Mouse (Mus musculus) kidney, adult 2 months (tissue): ENCODE results near the gene Ambra1.

ENCODE experiments used
- CTCF ChIP-seq: fragments of 200-500 bp; conservative IDR thresholded peaks from 2 replicates; pipeline ENCODE4 v1.5.1; 2011; ENCODE audit warnings: low read depth, mild to moderate bottlenecking, control low read depth, low read length, moderate library complexity, mixed read lengths; ENCODE audit not compliant: insufficient read depth, insufficient read length
- POLR2A ChIP-seq: fragments of 200-500 bp; IDR thresholded peaks from one replicate; pipeline ENCODE4 v1.6.1; 2011; ENCODE audit warnings: low read depth, low read length, control low read depth

DNA sequence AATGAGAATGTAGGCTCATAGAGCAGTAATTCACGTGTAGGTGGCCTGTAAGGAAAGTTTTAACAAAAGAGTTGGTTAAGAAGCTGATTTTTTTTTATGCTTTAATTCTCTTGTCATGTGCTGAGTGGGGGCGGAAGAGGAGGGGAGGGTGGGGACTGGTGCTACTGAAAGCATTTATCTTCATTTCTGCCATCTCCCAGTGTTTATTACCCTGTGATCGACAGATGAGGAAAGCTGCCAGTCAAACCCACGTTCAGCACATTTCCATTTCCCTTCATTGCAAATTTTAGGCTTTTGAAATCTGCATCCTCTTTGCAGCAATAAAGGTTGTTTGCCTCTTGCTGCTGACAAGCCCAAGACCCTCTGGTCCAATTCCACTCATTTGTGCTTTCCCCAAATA lies 129.5 kb downstream of the Ambra1 start:
- TF ChIP-seq POLR2A (no peak), CTCF (no peak)
